Mouse (Mus musculus) A20 (cell line): ENCODE data around the gene Cldn10.
"Not testable (repeated sequence)": the region's sequence is repeated elsewhere in the genome, so short reads cannot be mapped to it uniquely, and the experiment has no call there.

Experiments used
- DNase-seq: peaks from one replicate; pipeline ENCODE4 v3.0.0-alpha.2; 2011; ENCODE audit warnings: low read depth, low spot score

Cldn10 gene

DNA sequence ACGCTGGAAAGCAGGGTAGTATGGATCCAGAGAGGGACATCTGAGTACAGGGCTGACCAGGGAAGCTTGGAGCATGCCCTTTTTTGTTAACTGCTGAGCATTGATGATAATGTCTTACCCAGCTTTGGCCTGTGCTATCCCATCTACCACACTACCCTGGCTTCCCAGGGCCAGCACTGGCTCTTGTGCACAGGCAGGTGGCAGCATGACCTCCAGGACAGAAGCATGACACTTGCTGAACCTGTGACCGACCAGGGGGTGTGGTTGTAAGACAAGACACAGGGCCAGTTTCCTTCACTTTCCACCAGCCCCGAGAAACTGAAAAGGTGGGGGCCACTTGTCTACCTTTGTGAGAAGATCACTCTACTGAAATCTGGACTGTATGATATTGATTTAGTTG, 5.5 kb upstream of the Cldn10 start:
- no peak for DNase-seq

DNA sequence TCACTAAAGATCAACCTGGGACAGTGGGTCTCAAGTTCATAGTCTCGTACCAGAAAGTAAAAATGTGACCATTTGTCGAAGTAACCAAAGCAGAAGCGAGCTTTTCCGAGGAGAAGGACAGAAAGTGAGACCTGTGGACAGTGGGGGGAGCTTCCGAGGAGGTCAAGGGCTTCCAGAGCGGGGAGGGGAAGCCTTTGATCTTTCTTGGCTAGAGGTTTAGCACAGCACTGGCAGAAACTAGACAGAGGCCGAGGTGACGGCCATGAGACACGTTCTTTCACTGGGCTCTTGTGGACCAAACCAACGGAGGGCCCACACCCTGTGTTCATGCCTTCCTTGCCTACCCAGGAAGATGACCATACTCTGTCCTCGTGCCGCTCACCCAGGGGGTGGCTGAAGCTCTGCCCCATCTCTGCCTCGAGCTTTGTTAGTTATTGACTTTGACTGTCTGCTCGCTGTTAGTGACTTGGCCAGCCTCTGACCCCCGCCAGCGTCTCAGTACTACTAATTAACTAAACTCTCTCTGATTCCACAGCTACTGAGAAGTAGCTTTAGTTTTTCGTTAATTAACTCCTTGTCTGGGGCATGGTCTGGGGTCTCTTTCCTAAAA, 4.3 kb upstream of the Cldn10 start:
- DNase-seq: no peak

DNA sequence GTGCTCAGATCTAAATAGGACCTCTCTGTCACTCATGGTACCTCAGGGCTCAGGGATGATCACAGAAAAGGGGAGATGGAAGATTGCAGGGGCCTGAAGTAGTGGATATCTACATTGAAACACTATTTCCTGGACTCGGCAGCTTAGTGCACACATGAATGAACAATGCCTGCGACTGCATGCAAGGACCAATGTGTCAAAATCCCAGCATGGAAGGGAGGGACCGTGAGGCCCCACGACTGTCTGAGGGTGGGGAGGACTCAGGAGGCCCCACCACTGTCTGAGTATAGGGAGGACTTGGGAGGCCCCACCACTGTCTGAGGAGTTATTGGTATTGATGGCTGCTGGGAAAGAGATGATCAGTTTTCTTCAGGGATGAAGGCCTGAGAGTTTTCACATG, 2.5 kb downstream of the Cldn10 start:
- DNase-seq: no peak

DNA sequence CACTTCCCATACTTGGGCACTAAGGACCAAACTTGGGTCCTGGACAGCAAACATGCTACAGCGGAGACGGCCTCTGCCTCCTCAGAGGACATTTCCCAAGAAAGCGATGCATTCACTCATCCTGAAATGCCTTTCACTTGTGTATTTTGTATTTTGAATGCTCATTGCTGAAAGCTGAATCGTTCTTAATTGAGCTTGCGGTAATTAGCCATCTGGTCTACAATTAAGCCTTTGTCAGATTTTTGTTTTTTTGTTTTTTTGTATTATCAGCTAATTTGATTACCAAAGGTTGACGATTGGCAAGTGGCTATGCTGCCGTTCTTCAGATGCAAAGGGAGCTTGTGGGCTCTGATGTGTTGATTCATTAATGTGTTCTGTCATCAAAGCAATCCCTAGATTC, 5.2 kb downstream of the Cldn10 start:
- DNase-seq: no peak

DNA sequence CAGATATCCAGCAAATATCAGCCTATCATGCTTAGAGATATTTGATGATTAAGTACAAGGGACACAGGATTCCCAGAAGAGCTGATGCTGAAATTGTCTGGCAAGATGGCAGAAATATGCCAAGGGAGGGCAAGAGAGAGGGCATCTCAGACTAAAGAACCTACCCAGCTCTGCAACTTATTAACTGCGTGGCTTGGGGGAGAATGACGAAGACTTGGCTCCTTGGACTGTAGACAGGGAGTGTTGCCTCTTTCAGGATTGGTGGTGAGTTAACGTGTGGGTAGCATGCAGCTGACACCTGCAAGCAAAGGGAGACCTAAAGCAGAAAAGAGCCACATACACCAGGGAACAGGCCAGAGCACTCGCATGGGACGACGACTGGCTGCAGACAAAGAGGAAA, 5.7 kb downstream of the Cldn10 start:
- no peak for DNase-seq

DNA sequence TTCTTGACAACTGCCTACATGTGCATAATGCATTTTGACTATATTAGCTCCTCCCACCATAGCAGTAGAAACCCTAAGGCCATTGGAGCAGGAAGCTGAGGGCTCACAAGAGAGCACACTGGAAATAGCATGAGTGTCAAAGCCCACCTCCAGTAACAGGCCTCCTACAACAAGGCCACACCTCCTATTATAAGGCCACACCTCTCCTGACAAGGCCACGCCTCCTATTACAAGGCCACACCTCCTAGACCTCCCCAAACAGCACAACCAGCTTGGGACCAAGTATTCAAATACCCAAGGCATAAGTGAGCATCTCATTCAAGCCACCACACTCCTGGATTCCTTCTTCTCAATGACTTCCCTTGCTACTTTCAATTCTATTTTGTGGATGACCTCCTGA, 6.5 kb downstream of the Cldn10 start:
- DNase-seq: no peak

DNA sequence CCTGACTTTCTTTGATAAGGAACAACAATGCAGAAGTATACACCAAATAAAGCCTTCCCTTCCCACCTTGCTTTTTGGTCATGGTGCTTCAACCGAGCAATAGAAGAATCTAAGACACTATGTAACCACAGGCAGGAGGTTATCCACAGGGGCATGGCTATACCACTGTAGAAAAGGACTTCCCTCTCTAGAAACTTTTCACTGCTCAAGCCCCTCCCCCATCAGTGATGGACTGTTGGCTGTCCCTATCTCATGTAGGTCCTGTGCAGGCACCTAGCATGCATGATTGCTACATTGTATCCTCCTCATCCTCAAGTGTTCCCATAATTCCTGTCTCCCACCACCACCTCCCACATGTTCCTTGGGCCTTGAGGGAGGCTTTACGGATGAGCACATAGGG, 7.2 kb downstream of the Cldn10 start:
- DNase-seq: no peak

DNA sequence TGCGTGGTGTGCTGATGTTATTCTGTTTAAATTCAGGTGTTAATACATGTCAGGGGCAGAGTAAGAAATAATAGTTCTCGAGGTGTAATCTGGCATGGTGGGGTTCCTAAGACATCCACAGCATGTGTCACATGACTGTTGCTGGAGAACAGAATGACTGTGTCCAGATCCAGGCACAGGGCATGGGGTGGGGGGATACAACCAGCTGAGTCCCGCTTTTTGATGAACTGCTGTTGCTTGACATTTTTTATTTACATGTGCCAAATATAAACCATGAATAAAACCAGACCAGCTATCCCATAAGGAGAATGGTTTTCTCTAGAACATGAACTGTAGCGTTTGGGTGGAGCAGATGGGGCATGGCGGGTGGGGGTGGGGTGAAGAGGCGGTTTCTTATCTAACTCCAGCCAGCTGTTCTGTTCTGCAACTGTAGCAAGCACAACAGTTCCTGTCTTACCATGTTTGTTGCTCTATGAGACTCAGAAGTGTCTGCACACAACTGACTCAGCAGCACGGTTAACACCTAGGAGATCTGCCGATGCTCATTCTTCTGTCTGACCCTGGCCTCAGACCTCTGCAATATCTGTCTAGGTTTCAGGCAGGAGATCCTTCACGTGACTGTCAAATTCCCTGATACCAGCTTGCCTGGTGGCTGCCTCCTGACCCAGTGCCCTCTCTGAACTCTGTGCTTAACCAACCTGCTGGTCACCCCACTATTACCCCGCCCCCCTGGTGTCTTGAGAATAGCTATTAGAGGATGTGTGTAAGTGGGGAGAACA, 8.4 kb downstream of the Cldn10 start:
- DNase-seq: no peak

DNA sequence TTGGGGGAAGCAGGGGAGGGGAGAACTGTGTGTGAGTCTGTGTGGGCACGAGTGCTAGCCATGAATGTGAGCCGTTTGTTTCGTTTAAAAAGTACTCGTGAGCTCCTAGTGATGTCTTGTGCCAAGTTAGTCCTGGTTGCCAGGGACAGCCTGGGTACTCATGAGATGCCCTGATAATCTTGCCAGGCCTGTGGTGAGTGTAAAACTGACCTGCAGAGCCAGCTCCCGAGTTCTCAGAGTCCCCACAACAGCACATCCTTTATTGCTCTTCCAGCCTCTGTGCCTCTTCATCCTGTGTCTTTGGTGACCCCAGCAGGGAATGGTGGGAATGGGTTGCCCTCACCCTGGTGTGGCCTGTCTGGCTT, 9.0 kb downstream of the Cldn10 start:
- DNase-seq: no peak

DNA sequence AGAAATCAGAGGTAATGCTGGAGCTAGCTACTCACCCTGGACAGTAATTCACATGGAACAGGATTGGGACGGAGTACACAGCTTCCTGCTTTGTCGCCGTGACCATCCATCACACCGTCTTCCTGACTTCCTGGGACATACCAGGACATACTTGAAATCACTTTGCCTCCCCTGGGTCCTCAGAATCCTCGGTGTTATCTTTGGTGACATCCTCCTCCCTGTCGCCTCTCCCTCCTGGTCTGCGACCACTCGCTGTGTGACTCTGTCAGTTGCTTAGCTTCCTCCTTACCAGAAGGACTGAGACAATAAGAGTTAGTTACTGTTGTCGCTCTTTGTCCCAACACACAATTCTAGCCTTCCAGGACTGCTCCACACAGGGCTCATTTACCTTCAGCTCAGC, 9.6 kb downstream of the Cldn10 start:
- no peak for DNase-seq

DNA sequence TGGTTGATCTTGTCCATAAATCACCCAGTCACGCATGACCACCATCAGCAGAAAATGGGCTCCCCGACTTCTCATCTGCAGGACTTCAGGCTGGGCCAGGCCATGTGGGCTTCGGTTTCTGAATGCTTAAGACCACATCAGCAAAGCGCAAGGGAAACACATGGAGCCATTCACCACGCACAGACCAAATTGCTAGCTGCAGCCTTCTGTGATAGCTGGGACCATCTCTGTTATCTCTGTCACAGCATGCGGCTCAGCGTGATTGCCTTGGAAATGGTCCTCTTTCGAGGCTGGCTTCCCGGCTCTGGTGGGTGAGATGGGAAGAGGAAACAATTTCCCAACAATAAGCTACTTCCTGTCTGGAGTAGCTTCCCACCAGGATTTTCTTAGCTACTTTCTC, 12.2 kb downstream of the Cldn10 start:
- DNase-seq: no peak

DNA sequence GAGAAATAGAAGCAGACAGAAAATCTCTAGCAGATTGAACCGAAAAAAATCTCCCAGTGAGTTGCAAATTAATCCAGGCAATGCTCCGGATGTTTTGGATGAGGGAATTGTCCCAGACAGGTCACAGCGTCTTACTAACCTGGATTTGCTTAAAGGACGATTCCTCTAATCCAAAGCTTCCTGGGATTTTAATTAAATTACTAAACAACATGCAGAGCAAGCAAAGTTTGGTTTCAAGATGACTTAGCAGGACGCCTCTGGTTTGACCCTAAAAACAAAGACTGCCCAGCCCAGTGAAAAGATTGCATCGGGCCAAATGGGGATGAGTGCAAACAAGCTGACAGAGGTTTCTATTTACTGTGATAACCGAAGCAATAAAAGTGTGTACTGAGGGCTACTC, 16.2 kb downstream of the Cldn10 start:
- no peak for DNase-seq

DNA sequence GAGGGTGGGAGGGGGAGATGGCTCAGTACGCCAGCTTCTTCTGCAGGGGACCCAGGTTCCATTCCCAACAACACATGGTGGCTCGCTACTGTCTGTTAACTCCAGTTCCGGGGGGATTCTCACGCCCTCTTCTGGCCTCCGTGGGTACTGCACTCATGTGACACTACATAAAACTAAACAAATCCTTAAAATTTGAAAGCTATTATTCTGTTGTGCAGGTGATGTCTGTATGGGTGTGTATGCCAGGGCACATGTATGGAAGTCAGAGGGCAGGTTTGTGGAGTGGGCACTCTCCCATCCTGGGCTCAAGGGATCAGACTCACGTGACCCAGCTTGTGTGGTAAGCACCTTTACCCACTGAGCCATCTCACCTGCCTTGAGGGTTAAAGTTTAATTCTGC, 16.6 kb downstream of the Cldn10 start:
- DNase-seq: peak; percentile 42

DNA sequence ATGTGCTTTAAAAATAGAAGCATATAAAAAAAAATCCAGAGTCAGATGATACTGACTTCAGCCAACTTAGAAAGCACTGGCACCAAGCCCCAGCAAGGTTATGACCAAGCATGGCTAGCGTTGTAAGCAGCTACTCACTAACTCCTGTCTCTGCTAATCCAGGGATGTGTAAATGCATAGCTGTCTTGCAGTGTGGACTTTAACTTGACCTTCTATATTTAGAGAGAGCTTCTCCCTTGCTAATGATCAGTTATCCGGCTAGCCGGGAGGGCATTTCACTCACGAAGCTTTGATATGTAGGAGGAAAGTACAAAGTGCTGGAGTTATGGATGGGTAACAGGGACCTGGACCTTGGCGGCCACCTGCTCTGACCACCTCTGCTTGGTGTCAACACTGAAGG, 19.9 kb downstream of the Cldn10 start:
- no peak for DNase-seq

DNA sequence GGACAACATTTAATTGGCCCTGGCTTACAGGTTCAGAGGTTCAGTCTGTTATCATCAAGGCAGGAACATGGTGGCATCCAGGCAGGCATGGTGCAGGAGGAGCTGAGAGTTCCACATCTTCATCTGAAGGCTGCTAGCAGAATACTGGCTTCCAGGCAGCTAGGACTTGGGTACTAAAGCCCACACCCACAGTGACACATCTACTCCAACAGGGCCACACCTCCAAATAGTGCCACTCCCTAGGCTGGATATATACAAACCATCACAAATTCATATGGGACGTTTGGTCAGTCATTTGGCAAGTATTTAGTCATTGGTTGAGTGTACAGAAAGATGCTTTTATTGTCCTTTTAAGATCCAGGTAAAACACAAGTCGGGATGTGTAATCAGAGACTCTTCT, 20.5 kb downstream of the Cldn10 start:
- not testable (repeated sequence) for DNase-seq

DNA sequence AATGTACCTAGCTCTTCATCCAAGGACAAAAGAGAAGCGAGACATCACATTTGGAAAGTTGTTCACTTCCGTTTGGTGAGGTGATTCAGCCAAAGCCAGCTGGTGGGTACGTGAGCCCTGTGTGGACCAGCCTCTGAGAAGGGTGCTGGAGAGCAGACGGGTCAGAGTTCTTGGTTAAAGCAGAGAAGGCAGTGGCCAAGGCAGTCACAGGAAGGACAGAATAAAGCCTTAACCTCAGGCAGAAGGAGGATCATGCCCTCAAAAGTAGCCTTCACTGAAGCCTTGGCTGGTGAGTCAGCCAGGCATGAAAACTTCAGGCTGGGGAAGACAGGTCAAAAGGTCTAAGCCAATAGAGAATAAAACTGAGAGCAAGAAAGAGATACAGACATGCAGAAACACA, 22.0 kb downstream of the Cldn10 start:
- DNase-seq: no peak

DNA sequence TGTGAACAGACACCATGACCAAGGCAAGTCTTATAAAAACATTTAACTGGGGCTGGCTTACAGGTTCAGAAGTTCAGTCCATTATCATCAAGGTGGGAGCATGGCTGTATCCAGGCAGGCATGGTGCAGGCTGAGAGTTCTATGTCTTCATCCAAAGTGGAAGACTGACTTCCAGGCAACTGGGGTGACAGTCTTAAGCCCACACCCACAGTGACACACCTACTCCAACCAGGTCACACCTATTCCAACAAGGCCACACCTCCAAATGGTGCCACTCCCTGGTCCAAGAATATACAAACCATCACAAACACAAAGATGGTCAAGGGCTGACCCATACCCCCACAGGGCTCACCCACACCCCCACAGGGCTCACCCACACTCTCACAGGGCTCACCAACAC, 23.5 kb downstream of the Cldn10 start:
- DNase-seq: not testable (repeated sequence)

DNA sequence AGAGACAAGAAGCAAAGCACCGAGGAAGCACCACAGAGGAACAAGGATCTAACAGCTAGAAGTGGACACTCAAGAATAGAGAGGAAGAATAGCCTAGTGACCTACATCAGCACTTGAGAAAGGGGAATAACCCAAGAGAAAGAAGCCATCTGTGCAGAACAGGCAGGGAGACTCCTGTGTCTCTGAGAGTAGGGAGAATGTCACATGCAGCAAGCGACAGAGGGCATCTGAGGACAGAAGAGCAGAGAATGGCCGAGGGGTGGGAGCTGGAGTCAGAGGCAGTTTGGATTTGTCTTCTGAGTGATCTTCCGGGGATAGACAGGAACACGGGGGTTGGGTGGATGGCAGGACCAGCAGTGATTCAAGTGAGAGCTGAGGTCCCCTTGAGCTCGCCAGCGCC, 25.4 kb downstream of the Cldn10 start:
- DNase-seq: no peak

DNA sequence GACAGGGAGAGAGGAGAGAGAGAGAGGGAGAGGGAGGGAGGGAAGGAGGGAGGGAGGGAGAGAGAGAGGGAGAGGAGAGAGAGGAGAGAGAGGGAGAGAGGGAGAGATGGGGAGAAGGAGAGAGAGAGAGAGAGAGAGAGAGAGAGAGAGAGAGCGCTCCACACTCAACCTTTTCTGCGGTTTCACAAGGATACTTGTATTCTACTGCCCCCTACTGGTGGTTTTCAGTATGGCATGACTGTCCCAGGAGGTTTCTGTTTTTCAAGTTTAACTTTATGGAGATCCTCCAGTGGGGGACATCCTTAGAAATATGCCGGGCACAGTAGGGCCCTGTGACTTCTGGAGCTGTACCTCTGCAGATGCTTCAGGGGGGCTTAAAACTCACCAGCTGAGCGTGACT, 28.8 kb downstream of the Cldn10 start:
- peak; percentile 53 for DNase-seq

DNA sequence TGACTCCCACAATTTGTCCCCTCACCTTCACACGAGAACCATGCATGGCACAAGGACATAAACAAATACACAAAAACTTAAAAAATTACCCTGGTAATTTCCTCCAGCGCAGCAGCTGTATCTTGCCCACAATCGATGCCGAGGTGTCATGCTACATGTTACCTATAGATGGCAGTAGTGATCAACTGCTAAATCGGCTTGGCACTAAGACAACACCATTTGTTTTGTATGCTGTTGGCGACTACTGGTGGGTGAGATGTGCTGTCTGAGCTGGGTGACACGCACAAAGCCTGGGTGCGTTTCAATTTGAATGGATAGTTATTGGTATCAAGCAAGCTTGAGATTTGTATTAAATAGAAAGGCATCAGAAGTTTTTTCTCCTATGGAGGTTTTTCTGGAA, 32.4 kb downstream of the Cldn10 start:
- peak; percentile 73 for DNase-seq

DNA sequence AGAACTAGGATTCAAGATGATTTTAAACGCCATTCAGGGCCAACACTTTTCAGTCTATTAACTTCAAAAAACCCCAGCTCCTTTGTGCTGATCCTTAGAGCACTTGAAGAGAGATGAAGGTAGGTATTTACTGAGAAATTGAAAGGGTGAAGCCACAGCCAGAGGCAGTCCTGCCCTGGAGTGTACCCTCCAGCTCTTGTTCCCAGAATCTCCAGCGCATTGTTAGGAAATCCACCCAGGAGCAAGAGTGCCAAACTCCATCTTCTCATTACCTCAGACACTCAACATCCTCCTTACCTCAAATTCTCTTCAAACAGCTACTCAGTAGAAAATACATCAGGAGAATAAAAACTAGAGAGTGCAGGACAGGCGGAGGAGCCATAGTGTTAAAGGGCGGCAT, 35.1 kb downstream of the Cldn10 start:
- no peak for DNase-seq

DNA sequence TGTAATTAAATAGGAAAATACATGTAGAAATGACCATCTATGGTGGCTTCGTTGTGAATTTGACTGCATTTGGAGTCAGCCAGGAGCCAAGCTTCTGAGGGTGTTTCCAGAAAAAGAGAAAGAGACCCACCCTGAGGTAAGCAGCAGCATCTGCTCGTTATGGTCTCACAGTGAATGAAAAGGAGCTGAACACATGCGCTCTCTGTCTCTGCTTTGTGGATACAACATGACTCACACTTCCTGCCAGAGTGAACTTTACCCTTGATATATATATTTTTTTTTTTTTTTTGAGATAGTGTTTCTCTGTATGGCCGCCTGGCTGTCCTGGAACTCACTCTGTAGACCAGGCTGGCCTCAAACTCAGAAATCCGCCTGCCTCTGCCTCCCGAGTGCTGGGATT, 35.6 kb downstream of the Cldn10 start:
- peak; percentile 16 for DNase-seq

DNA sequence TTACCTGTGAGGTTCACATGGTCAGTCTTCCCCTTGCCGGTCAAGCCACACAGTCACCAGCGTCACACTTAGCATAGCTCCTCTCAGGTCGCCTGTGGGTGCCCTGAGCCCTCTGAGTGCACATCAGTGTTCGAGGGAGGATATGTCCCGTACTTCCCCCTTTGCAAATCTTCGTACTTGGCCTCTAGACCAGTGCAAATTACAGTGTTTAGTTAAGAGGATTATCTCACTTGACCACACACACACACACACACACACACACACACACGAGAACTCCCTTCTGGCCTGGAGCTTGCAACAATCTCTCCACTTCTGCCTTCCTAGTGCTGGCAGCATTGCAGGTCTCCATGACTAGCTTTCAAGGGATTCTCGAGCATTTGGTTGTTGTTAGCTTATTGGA, 38.6 kb downstream of the Cldn10 start:
- no peak for DNase-seq
